Mouse (Mus musculus): Measurements from ENCODE around the gene Zfyve27. TPM values are rescaled to one million over a fixed set of nuclear protein-coding genes. Genes with fewer than 3 reads are reported as not detected.

Zfyve27 gene
- total and polyA plus RNA-seq, 3 experiments, result 27.0 to 40.2 TPM; not detected in 1

DNA sequence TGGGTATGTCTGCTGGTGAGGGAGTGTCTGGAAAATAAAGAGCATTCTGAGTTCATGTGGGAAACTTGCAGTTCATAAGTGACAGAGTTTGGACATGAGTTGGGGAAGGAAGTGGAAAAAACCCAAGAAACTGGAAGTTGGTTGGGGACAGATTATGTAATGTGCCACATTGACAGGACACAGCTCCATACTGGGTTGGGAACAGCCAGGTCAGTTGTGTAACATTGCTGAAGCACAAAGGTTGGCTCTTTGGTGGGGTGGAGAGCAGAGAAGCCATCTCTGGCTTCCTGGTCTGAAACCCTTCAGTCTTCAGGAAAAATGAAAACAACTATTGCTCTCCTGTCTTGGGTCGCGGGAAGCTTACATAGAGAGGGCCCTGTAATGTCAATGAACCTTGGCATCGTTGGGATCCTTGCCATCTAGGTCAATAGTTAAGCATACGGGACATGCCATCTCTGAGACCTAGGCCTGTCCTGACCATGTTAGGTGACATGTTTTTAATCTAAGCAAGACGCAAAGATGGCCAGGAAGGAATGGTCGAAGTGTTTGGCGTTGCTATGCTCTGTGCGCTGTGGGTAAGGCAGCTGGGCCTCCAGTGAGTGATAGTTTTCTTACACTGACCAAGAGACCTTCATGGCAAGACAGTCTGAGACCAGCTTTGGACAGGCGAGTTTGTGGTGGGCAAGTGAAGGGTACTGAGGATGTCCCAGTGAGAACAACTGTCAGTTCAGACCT, 17.3 kb upstream of the Zfyve27 start:
- Histone ChIP-seq H3K4me1 (ENCODE audit: control insufficient read depth in 1 of 2, insufficient read depth in 2 of 2, low read length in 2 of 2) (peaks cover 3 to 26% of the 10 kb centered on the region in 2 experiments; a peak in 3 of 4 replicates), H3K27me3 (ENCODE audit: control insufficient read depth in 1 of 2, insufficient read depth in 2 of 2, low read length in 2 of 2) (no peaks in the 10 kb centered on the region), H3K36me3 (ENCODE audit: control insufficient read depth in 1 of 2, insufficient read depth in 2 of 2, low read length in 2 of 2) (no peaks in the 10 kb centered on the region; a peak in 1 of 4 replicates), H3K79me2 (ENCODE audit: control insufficient read depth, insufficient read depth, low read length, poor library complexity) (peaks cover 2% of the 10 kb centered on the region; the same call in 1 of the 2 replicates), H3K9me3 (replicated peaks; ENCODE audit: insufficient read depth, low read length) (no peaks in the 10 kb centered on the region), H3K4me3 (ENCODE audit: control insufficient read depth in 1 of 2, insufficient read depth in 1 of 2, low read depth in 2 of 2, low read length in 2 of 2) (no peak overlapping the region), H3K27ac (ENCODE audit: control insufficient read depth, low read depth, low read length) (no peak overlapping the region), H3K9ac (ENCODE audit: control insufficient read depth, low read depth, low read length, poor library complexity, severe bottlenecking) (no peak overlapping the region)
- no peak for DNase-seq (ENCODE audit: low read depth, low spot score)
- TF ChIP-seq MYC (IDR thresholded peaks at IDR 0.05; ENCODE audit: low read depth, low read length) (no peak), SMC3 (IDR thresholded peaks at IDR 0.05; ENCODE audit: low read depth, low read length) (no peak), EP300 (IDR thresholded peaks at IDR 0.05; ENCODE audit: low read depth in 1 of 2, low read length in 2 of 2) (no peak), GABPA (IDR thresholded peaks at IDR 0.05; ENCODE audit: low read depth, low read length) (no peak), BHLHE40 (IDR thresholded peaks at IDR 0.05; ENCODE audit: borderline replicate concordance, low read depth, low read length) (no peak), ELF1 (IDR thresholded peaks at IDR 0.05; ENCODE audit: low read depth, low read length) (no peak), E2F4 (IDR thresholded peaks at IDR 0.05; ENCODE audit: borderline replicate concordance, low read depth, low read length) (no peak), CHD2 (IDR thresholded peaks at IDR 0.05; ENCODE audit: low read length) (no peak)

DNA sequence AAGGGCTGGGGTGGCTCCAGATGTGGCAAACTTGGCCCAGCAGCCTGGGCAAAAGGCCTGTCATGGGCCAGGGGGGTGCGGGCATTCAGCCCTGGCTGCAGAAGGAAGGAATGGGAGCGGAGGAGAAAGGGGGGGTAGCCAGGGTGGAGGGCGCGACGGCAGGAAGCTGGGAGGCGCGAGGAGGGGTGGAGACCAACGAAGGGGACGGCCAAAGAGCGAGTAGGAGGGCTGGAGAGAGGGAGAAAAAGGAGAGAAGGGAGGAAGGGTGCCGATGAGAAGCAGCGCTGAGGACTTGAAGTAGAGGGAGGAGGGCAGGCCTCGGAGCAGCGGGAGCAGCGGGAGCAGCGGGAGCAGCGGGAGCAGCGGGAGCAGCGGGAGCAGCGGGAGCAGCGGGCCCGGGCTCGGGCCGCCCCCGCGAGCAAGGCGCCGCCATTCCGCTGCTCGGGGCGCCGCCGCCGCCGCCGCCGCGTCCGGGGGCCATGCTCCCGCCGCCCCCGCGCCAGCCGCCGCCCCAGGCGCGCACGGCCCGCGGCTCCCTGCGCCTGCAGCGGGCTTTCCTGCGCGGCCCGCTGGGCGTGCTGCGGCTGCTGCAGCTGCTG, 16.5 kb upstream of the Zfyve27 start, which contains the start of gene Marveld1:
TSS of gene Marveld1 (plus strand) at position 231 of the 599 bp plus-strand sequence.
- H3K27me3 ChIP-seq (ENCODE audit: control insufficient read depth in 1 of 2, insufficient read depth in 2 of 2, low read length in 2 of 2), result no peaks in the 10 kb centered on the region
- H3K79me2 ChIP-seq (ENCODE audit: control insufficient read depth, insufficient read depth, low read length, poor library complexity), result peaks cover 2% of the 10 kb centered on the region; the same call in 1 of the 2 replicates
- peak; percentile 76 for DNase-seq (ENCODE audit: low read depth, low spot score)
- H3K9me3 ChIP-seq (replicated peaks; ENCODE audit: insufficient read depth, low read length), result no peaks in the 10 kb centered on the region
- H3K9ac ChIP-seq (ENCODE audit: control insufficient read depth, low read depth, low read length, poor library complexity, severe bottlenecking), result peak within 1 kb of the TSS; percentile 65
- peak within 1 kb of the TSS; percentile 59 to 65 for H3K4me3 ChIP-seq (ENCODE audit: control insufficient read depth in 1 of 2, insufficient read depth in 1 of 2, low read depth in 2 of 2, low read length in 2 of 2)
- H3K27ac ChIP-seq (ENCODE audit: control insufficient read depth, low read depth, low read length), result no peak within 1 kb of the TSS
- peaks cover 3 to 26% of the 10 kb centered on the region in 2 experiments; a peak in 3 of 4 replicates for H3K4me1 ChIP-seq (ENCODE audit: control insufficient read depth in 1 of 2, insufficient read depth in 2 of 2, low read length in 2 of 2)
- no peaks in the 10 kb centered on the region; a peak in 1 of 4 replicates for H3K36me3 ChIP-seq (ENCODE audit: control insufficient read depth in 1 of 2, insufficient read depth in 2 of 2, low read length in 2 of 2)
- peak; percentile 62 to 74; a peak in 3 of 4 replicates for TF ChIP-seq POLR2A (IDR thresholded peaks at IDR 0.05; ENCODE audit: control insufficient read depth in 1 of 2, insufficient read depth in 1 of 2, low read depth in 1 of 2, low read length in 2 of 2, poor library complexity in 1 of 2)
- TF ChIP-seq ZMIZ1 (IDR thresholded peaks at IDR 0.05; ENCODE audit: low read depth, low read length), result peak; percentile 64
- no peak for TF ChIP-seq BHLHE40 (IDR thresholded peaks at IDR 0.05; ENCODE audit: borderline replicate concordance, low read depth, low read length)
- no peak for TF ChIP-seq USF1 (IDR thresholded peaks at IDR 0.05; ENCODE audit: low read depth, low read length)
- TF ChIP-seq HCFC1 (IDR thresholded peaks at IDR 0.05; ENCODE audit: low read depth, low read length), result peak; percentile 56; the same call in 1 of the 2 replicates
- TF ChIP-seq MYC (IDR thresholded peaks at IDR 0.05; ENCODE audit: low read depth, low read length), result no peak
- TF ChIP-seq TBP (IDR thresholded peaks at IDR 0.05; ENCODE audit: low read depth, low read length), result no peak
- no peak for TF ChIP-seq ZC3H11A (IDR thresholded peaks at IDR 0.05; ENCODE audit: low read depth, low read length)
- TF ChIP-seq GABPA (IDR thresholded peaks at IDR 0.05; ENCODE audit: low read depth, low read length), result no peak
- peak; percentile 61; the same call in 1 of the 2 replicates for TF ChIP-seq ELF1 (IDR thresholded peaks at IDR 0.05; ENCODE audit: low read depth, low read length)
- no peak for TF ChIP-seq MYB (IDR thresholded peaks at IDR 0.05; ENCODE audit: low read depth, low read length)
- no peak for TF ChIP-seq CHD1 (IDR thresholded peaks at IDR 0.05; ENCODE audit: low read depth, low read length)
- TF ChIP-seq TAL1 (IDR thresholded peaks at IDR 0.05; ENCODE audit: low read length), result no peak
- TF ChIP-seq SMC3 (IDR thresholded peaks at IDR 0.05; ENCODE audit: low read depth, low read length), result no peak
- no peak for TF ChIP-seq CTCF (IDR thresholded peaks at IDR 0.05 in 2 of 3, conservative IDR thresholded peaks at IDR 0.05 in 1 of 3; ENCODE audit: control insufficient read depth in 1 of 3, insufficient read depth in 1 of 3, low read depth in 2 of 3, low read length in 3 of 3, poor library complexity in 1 of 3, severe bottlenecking in 1 of 3)
- no peak; the same call in 1 of the 2 replicates for TF ChIP-seq POLR2AphosphoS2 (IDR thresholded peaks at IDR 0.05; ENCODE audit: low read length)
- peak; percentile 67 for TF ChIP-seq NELFE (IDR thresholded peaks at IDR 0.05; ENCODE audit: low read depth, low read length)
- TF ChIP-seq SIN3A (IDR thresholded peaks at IDR 0.05; ENCODE audit: low read length), result peak; percentile 27; the same call in 1 of the 2 replicates
- peak; percentile 66 for TF ChIP-seq TCF12 (IDR thresholded peaks at IDR 0.05; ENCODE audit: low read depth, low read length)
- no peak for TF ChIP-seq GATA1 (IDR thresholded peaks at IDR 0.05; ENCODE audit: low read depth, low read length)
- TF ChIP-seq USF2 (IDR thresholded peaks at IDR 0.05; ENCODE audit: borderline replicate concordance in 1 of 2, insufficient read depth in 1 of 2, low read depth in 1 of 2, low read length in 2 of 2), result no peak
- no peak; the same call in 1 of the 2 replicates for TF ChIP-seq KAT2A (conservative IDR thresholded peaks at IDR 0.05; ENCODE audit: low read depth, low read length)
- TF ChIP-seq RAD21 (IDR thresholded peaks at IDR 0.05; ENCODE audit: low read depth, low read length), result no peak
- TF ChIP-seq MAFK (IDR thresholded peaks at IDR 0.05; ENCODE audit: borderline replicate concordance, low read depth, low read length), result no peak
- TF ChIP-seq MAX (IDR thresholded peaks at IDR 0.05; ENCODE audit: low read length), result 0 out of 2 replicates have a peak, but pooled peaks have one; percentile 50
- no peak for TF ChIP-seq E2F4 (IDR thresholded peaks at IDR 0.05; ENCODE audit: borderline replicate concordance, low read depth, low read length)

Data from MEL (cell line).